Mouse (Mus musculus) neural tube, embryonic 12.5 days (tissue): Measurements from ENCODE around the gene Apod. TPM values are rescaled to one million over a fixed set of nuclear protein-coding genes. Genes with fewer than 3 reads are reported as not detected.

Experiments
- ATAC-seq: fragments of 200-750 bp; cut with Nextera tagmentation; 2 replicates; pipeline ENCODE4 v1.8.0; 2017; ENCODE audit warnings: low read depth, mild to moderate bottlenecking, moderate TSS enrichment, moderate library complexity; ENCODE audit not compliant: low FRiP score
- H3K27ac ChIP-seq: fragments of 300-500 bp; sonication (generic); 2 replicates; pipeline ENCODE4 v1.5.1; 2016
- H3K27me3 ChIP-seq: fragments of 300-500 bp; sonication (generic); replicated peaks from 2 replicates; pipeline ENCODE4 v1.6.1; 2016; ENCODE audit warnings: mild to moderate bottlenecking
- H3K36me3 ChIP-seq: fragments of 300-500 bp; sonication (generic); 2 replicates; pipeline ENCODE4 v1.6.1; 2016; ENCODE audit warnings: mild to moderate bottlenecking
- H3K4me1 ChIP-seq: fragments of 300-500 bp; sonication (generic); 2 replicates; pipeline ENCODE4 v1.6.1; 2016
- H3K4me2 ChIP-seq: fragments of 300-500 bp; sonication (generic); replicated peaks from 2 replicates; pipeline ENCODE4 v1.6.1; 2016; ENCODE audit warnings: mild to moderate bottlenecking
- H3K4me3 ChIP-seq: fragments of 300-500 bp; sonication (generic); 2 replicates; pipeline ENCODE4 v1.5.1; 2016
- H3K9ac ChIP-seq: fragments of 300-500 bp; sonication (generic); 2 replicates; pipeline ENCODE4 v1.6.1; 2016; ENCODE audit warnings: mild to moderate bottlenecking
- H3K9me3 ChIP-seq: fragments of 300-500 bp; sonication (generic); 2 replicates; pipeline ENCODE4 v1.6.1; 2016; ENCODE audit warnings: mild to moderate bottlenecking
- WGBS: fragments of 180-500 bp; shearing (Covaris S2); methylation state at CpG from one replicate; pipeline ENCODE4 v1.1.7; 2016; 5-methylcytosine and 5-hydroxymethylcytosine counted together
- microRNA-seq: library from miRNA; unstranded; fragments of <30 nt; microRNA quantifications from one replicate; pipeline ENCODE4, GENCODE M21; 2017
- polyA plus RNA-seq: library from polyadenylated mRNA; unstranded; fragments of >200 nt; fragmentation: Nextera tagmentation; extraction: Ambion mirVana; gene quantifications from 2 replicates; pipeline ENCODE4 v1.2.1, GENCODE M21; 2016

Gene Apod
- polyA plus RNA-seq, 1 experiment from 2014 or later: 25.5 TPM

GRCm38 (mm10) chr16:31274674-31275460, 39.7 kb downstream of the Apod start, which contains the start of gene Ppp1r2:
Ppp1r2 (minus strand) TSS chr16:31275277.
- peaks cover 21% of the 10 kb centered on the region for H3K4me1 ChIP-seq
- ATAC-seq: peak; percentile 95
- H3K27me3 ChIP-seq: no peaks in the 10 kb centered on the region
- peak within 1 kb of the TSS; percentile 86 for H3K27ac ChIP-seq
- no peaks in the 10 kb centered on the region for H3K36me3 ChIP-seq
- H3K4me2 ChIP-seq: peak within 1 kb of the TSS; percentile 73
- peak within 1 kb of the TSS; percentile 98 for H3K9ac ChIP-seq
- H3K4me3 ChIP-seq: peak within 1 kb of the TSS; percentile 89
- H3K9me3 ChIP-seq: no peaks in the 10 kb centered on the region
- under 1% methylated on average over 80 of the region's 83 CpGs for WGBS

- H3K4me3 ChIP-seq: peak overlapping the region; percentile 89
- no peaks in the 10 kb centered on the region for H3K36me3 ChIP-seq
- WGBS: 8% methylated on average over 6 of the region's 6 CpGs
- peak overlapping the region; percentile 73 for H3K4me2 ChIP-seq
- H3K4me1 ChIP-seq: peaks cover 21% of the 10 kb centered on the region
- peak overlapping the region; percentile 98 for H3K9ac ChIP-seq
- H3K27me3 ChIP-seq: no peaks in the 10 kb centered on the region
- no peak overlapping the region for H3K27ac ChIP-seq
- ATAC-seq: no peak
- H3K9me3 ChIP-seq: no peaks in the 10 kb centered on the region
Measured at GRCm38 (mm10) chr16:31274084-31274483, 40.5 kb downstream of the Apod start.

GRCm38 (mm10) chr16:31266692-31267091, 47.9 kb downstream of the Apod start:
- no peak for ATAC-seq
- 93% methylated on average over 2 of the region's 2 CpGs for WGBS
- Histone ChIP-seq H3K9me3 (no peaks in the 10 kb centered on the region), H3K27ac (no peak overlapping the region), H3K4me2 (no peak overlapping the region), H3K9ac (no peak overlapping the region), H3K36me3 (peaks cover 6% of the 10 kb centered on the region; the same call in 1 of the 2 replicates), H3K4me1 (no peaks in the 10 kb centered on the region), H3K27me3 (no peaks in the 10 kb centered on the region), H3K4me3 (no peak overlapping the region)

GRCm38 (mm10) chr16:31256151-31256550, 58.5 kb downstream of the Apod start:
- Histone ChIP-seq H3K4me3 (no peak overlapping the region), H3K4me2 (no peak overlapping the region), H3K9ac (no peak overlapping the region), H3K4me1 (no peaks in the 10 kb centered on the region), H3K27me3 (no peaks in the 10 kb centered on the region), H3K36me3 (peaks cover 50% of the 10 kb centered on the region), H3K27ac (no peak overlapping the region), H3K9me3 (no peaks in the 10 kb centered on the region)
- 98% methylated on average over 2 of the region's 2 CpGs for WGBS
- no peak for ATAC-seq

- H3K9ac ChIP-seq: no peak overlapping the region
- no peaks in the 10 kb centered on the region for H3K4me1 ChIP-seq
- WGBS: 82% methylated on average over 3 of the region's 3 CpGs
- no peak for ATAC-seq
- H3K36me3 ChIP-seq: peaks cover 46% of the 10 kb centered on the region
- no peaks in the 10 kb centered on the region for H3K27me3 ChIP-seq
- no peak overlapping the region for H3K27ac ChIP-seq
- no peaks in the 10 kb centered on the region for H3K9me3 ChIP-seq
- H3K4me2 ChIP-seq: no peak overlapping the region
- no peak overlapping the region for H3K4me3 ChIP-seq
Measured at GRCm38 (mm10) chr16:31255685-31256084, 58.9 kb downstream of the Apod start.

GRCm38 (mm10) chr16:31249401-31249800, 65.2 kb downstream of the Apod start:
- Histone ChIP-seq H3K4me3 (no peak overlapping the region), H3K9me3 (no peaks in the 10 kb centered on the region), H3K27me3 (no peaks in the 10 kb centered on the region), H3K36me3 (0 out of 2 replicates have a peak, but pooled peaks cover 9% of the 10 kb centered on the region), H3K4me1 (no peaks in the 10 kb centered on the region), H3K4me2 (no peak overlapping the region), H3K9ac (no peak overlapping the region), H3K27ac (no peak overlapping the region)
- ATAC-seq: no peak
- 81% methylated on average over 3 of the region's 3 CpGs for WGBS

- no peak for ATAC-seq
- Histone ChIP-seq H3K4me2 (no peak overlapping the region), H3K36me3 (0 out of 2 replicates have a peak, but pooled peaks cover 9% of the 10 kb centered on the region), H3K9me3 (no peaks in the 10 kb centered on the region), H3K27ac (no peak overlapping the region), H3K27me3 (no peaks in the 10 kb centered on the region), H3K4me3 (no peak overlapping the region), H3K9ac (no peak overlapping the region), H3K4me1 (no peaks in the 10 kb centered on the region)
- WGBS: 83% methylated on average over 13 of the region's 13 CpGs
Measured at GRCm38 (mm10) chr16:31248717-31249116, 65.9 kb downstream of the Apod start.

- Histone ChIP-seq H3K36me3 (0 out of 2 replicates have a peak, but pooled peaks cover 5% of the 10 kb centered on the region), H3K27ac (no peak overlapping the region), H3K4me1 (no peaks in the 10 kb centered on the region), H3K4me3 (no peak overlapping the region), H3K9ac (no peak overlapping the region), H3K4me2 (no peak overlapping the region), H3K9me3 (no peaks in the 10 kb centered on the region), H3K27me3 (no peaks in the 10 kb centered on the region)
- no peak for ATAC-seq
- 85% methylated on average over 7 of the region's 7 CpGs for WGBS
Measured at GRCm38 (mm10) chr16:31247442-31247841, 67.2 kb downstream of the Apod start.

Small RNA genes lying within 50 kb of the gene (microRNA-seq; reads per million reads assigned to microRNA genes)
- gene Gm27415: not detected

Other genes starting within 250 kb of the Apod start
- gene Xxylt1, start 233.4 kb downstream of the Apod start, polyA plus RNA-seq: 14.6 and 15.7 TPM in 2 replicates
- gene Acap2, start 113.6 kb downstream of the Apod start, polyA plus RNA-seq: 18.1 and 18.4 TPM in 2 replicates
- 127 and 148 TPM in 2 replicates for gene Ppp1r2, start 39.5 kb downstream of the Apod start, polyA plus RNA-seq
- gene Bdh1, start 107.5 kb upstream of the Apod start, polyA plus RNA-seq: 67.7 and 70.0 TPM in 2 replicates